Mouse (Mus musculus): ENCODE results near the gene Abce1.

Gene Abce1

GRCm38 (mm10) chr8:79639586-79640451 lies 71.7 kb downstream of the Abce1 start, which contains the start of gene Otud4:
Gene Otud4 (plus strand): TSS chr8:79639618.
- peak; percentile 44 for DNase-seq (ENCODE audit: low spot score)

GRCm38 (mm10) chr8:79638707-79639549 lies 72.6 kb downstream of the Abce1 start:
- DNase-seq (ENCODE audit: low spot score): peak; percentile 96

GRCm38 (mm10) chr8:79638001-79638706 lies 73.4 kb downstream of the Abce1 start:
- no peak for DNase-seq (ENCODE audit: low spot score)

- DNase-seq (ENCODE audit: low spot score): no peak
Observed at GRCm38 (mm10) chr8:79637237-79637636, 74.3 kb downstream of the Abce1 start.

- no peak for DNase-seq (ENCODE audit: low spot score)
Observed at GRCm38 (mm10) chr8:79636151-79636550, 75.4 kb downstream of the Abce1 start.

- DNase-seq (ENCODE audit: low spot score): no peak
Observed at GRCm38 (mm10) chr8:79635491-79635890, 76.0 kb downstream of the Abce1 start.

All from c-Kit-positive CD71-positive TER-119-positive erythroid progenitor cells, embryonic 14.5 days (primary cell).